Mouse (Mus musculus) lung, adult 2 months (tissue): ENCODE results near the gene Pex12. TPM values are rescaled to one million over a fixed set of nuclear protein-coding genes. Genes with fewer than 3 reads are reported as not detected.

Experiments
- DNase-seq: peaks from one replicate; pipeline ENCODE4 v3.0.0; 2022
- H3K4me1 ChIP-seq: fragments of 200-500 bp; 2 replicates; pipeline ENCODE4 v1.6.1; 2011; ENCODE audit warnings: low read length; ENCODE audit not compliant: control insufficient read depth, insufficient read depth
- H3K4me3 ChIP-seq: fragments of 200-500 bp; replicated peaks from 2 replicates; pipeline ENCODE3; 2011; ENCODE audit warnings: low read depth, mild to moderate bottlenecking, control low read depth, low read length; ENCODE audit errors: extremely low read depth
- CTCF ChIP-seq: fragments of 200-500 bp; IDR thresholded peaks from 2 replicates; pipeline ENCODE4 v1.5.1; 2011; ENCODE audit warnings: mild to moderate bottlenecking, low read length, control low read depth; ENCODE audit not compliant: insufficient read depth
- POLR2A ChIP-seq: fragments of 200-500 bp; IDR thresholded peaks from 2 replicates; pipeline ENCODE4 v1.6.1; 2011; ENCODE audit warnings: low read depth, mild to moderate bottlenecking, control low read depth, low read length, borderline replicate concordance; ENCODE audit errors: extremely low read depth
- WGBS: fragments of 180-500 bp; shearing (Covaris S2); methylation state at CpG from one replicate; pipeline ENCODE4 v1.1.7; 2018; 5-methylcytosine and 5-hydroxymethylcytosine counted together
- polyA plus RNA-seq: library from polyadenylated mRNA; depleted of rRNA; stranded (reverse); fragments of >200 nt; gene quantifications from 2 replicates; pipeline ENCODE4 v1.2.3, GENCODE M21; 2012

Pex12 gene
- polyA plus RNA-seq, 1 experiment = 6.7 TPM

GRCm38 (mm10) chr11:83303751-83304150 lies 1.4 kb upstream of the Pex12 start:
- 48% methylated on average over 5 of the region's 5 CpGs for WGBS
- no peak for TF ChIP-seq CTCF
- no peak for TF ChIP-seq POLR2A
- Histone ChIP-seq H3K4me1 (peaks cover 9% of the 10 kb centered on the region), H3K4me3 (no peak overlapping the region)
- no peak for DNase-seq

GRCm38 (mm10) chr11:83302124-83302523 lies 262 bp downstream of the Pex12 start:
- TF ChIP-seq CTCF (no peak), POLR2A (no peak)
- no peak for DNase-seq
- H3K4me1 ChIP-seq = peaks cover 12% of the 10 kb centered on the region
- peak overlapping the region; percentile 66 for H3K4me3 ChIP-seq
- 4% methylated on average over 10 of the region's 10 CpGs for WGBS

- DNase-seq = no peak
- H3K4me1 ChIP-seq = peaks cover 12% of the 10 kb centered on the region
- WGBS = 66% methylated on average over 2 of the region's 2 CpGs
Measured at GRCm38 (mm10) chr11:83301431-83301831, 955 bp downstream of the Pex12 start.

GRCm38 (mm10) chr11:83299724-83300123 lies 2.7 kb downstream of the Pex12 start:
- DNase-seq = no peak
- Histone ChIP-seq H3K4me1 (peaks cover 8% of the 10 kb centered on the region), H3K4me3 (no peak overlapping the region)
- whole genome bisulfite sequencing = 81% methylated on average over 9 of the region's 9 CpGs
- TF ChIP-seq POLR2A (no peak), CTCF (no peak)

More at GRCm38 (mm10) chr11:83301431-83301831, 955 bp downstream of the Pex12 start:
- no peak overlapping the region for H3K4me3 ChIP-seq
- TF ChIP-seq CTCF (no peak), POLR2A (no peak)

GRCm38 (mm10) chr11:83298225-83299195 lies 3.9 kb downstream of the Pex12 start, which contains the start of gene Ap2b1:
Gene Ap2b1, plus strand, starts transcription at chr11:83299024.
- peak; percentile 89 for DNase-seq
- TF ChIP-seq POLR2A = peak; percentile 95; the same call in 1 of the 2 replicates
- no peak for TF ChIP-seq CTCF
- 3% methylated on average over 56 of the region's 56 CpGs for WGBS
- peak within 1 kb of the TSS; percentile 80 for H3K4me3 ChIP-seq
- peaks cover 8% of the 10 kb centered on the region for H3K4me1 ChIP-seq

- WGBS = 73% methylated on average over 6 of the region's 6 CpGs
- TF ChIP-seq CTCF (no peak), POLR2A (no peak)
- no peak for DNase-seq
- H3K4me1 ChIP-seq = peaks cover 9% of the 10 kb centered on the region
- H3K4me3 ChIP-seq = no peak overlapping the region
Measured at GRCm38 (mm10) chr11:83297816-83298215, 4.6 kb downstream of the Pex12 start.

- no peak for DNase-seq
- 87% methylated on average over 2 of the region's 2 CpGs for WGBS
- Histone ChIP-seq H3K4me1 (peaks cover 12% of the 10 kb centered on the region), H3K4me3 (no peak overlapping the region)
- TF ChIP-seq POLR2A (no peak), CTCF (no peak)
Measured at GRCm38 (mm10) chr11:83294133-83294532, 8.3 kb downstream of the Pex12 start.

- DNase-seq = no peak
- WGBS = 75% methylated on average over 1 of the region's 1 CpGs
- H3K4me3 ChIP-seq = no peak overlapping the region
- peaks cover 10% of the 10 kb centered on the region for H3K4me1 ChIP-seq
- TF ChIP-seq POLR2A = no peak
- TF ChIP-seq CTCF = no peak
Measured at GRCm38 (mm10) chr11:83293182-83293581, 9.2 kb downstream of the Pex12 start.

GRCm38 (mm10) chr11:83292251-83292587 lies 10.2 kb downstream of the Pex12 start:
- TF ChIP-seq CTCF (no peak), POLR2A (no peak)
- WGBS = under 1% methylated on average over 5 of the region's 5 CpGs
- DNase-seq = no peak
- Histone ChIP-seq H3K4me3 (peak overlapping the region; percentile 81), H3K4me1 (peaks cover 9% of the 10 kb centered on the region)
